Mouse (Mus musculus): ENCODE results near the gene Mt3. TPM values are rescaled to one million over a fixed set of nuclear protein-coding genes. Genes with fewer than 3 reads are reported as not detected.

The Mt3 gene
- polyA plus RNA-seq (2011; ENCODE audit: insufficient read depth, insufficient read length, low replicate concordance, missing spikeins) = 3.0 TPM in 1 of 2 replicates, not detected in the other

DNA sequence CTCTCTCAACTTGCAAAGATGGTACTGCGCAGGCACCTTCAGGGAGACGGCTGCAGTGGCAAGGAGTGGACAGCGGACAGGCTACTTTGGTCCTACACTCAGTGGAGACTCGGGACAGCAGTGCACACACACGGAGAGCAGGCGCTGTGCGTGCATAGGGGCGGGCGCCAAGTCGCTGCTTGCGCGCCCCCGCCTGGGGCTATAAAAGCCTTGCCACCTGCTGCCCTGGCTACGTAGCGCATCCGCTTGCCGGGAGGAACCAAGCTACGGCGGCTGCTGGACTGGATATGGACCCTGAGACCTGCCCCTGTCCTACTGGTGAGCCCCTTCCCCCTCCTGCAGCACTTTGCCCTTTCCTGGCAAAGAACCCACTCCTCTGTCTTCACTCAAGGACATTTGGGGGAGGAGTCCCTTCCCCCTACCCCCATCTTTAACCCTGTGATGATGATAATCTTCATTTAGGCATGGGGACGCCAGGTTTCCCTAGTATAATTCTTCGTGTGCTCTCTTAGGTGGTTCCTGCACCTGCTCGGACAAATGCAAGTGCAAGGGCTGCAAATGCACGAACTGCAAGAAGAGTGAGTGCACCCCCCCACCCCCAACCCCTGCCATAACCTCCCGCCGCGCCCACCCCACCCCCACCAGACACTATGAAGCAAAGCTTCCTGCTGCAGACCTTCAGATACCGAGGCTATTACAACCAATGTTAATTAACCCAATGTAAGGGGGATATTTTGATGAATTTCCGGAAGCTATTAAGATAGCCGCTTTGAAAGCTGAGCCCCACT is at the start of gene Mt3:
Gene Mt3 (plus strand): TSS at position 95 of the 788 bp plus-strand sequence.
- Histone ChIP-seq H3K4me1 (ENCODE audit: control insufficient read depth, insufficient read depth, low read length) (no peaks in the 10 kb centered on the region; the same call in 1 of the 2 replicates), H3K4me3 (replicated peaks; ENCODE audit: control insufficient read depth, low read depth, low read length) (no peak within 1 kb of the TSS), H3K27ac (ENCODE audit: control insufficient read depth, insufficient read depth, low read depth, low read length, poor library complexity) (no peak within 1 kb of the TSS; the same call in 1 of the 2 replicates)
- WGBS = 3% methylated on average over 29 of the region's 29 CpGs
- TF ChIP-seq POLR2A (IDR thresholded peaks at IDR 0.05; ENCODE audit: borderline replicate concordance, control insufficient read depth, low read depth, low read length) = no peak
- TF ChIP-seq CTCF (IDR thresholded peaks at IDR 0.05; ENCODE audit: control insufficient read depth, insufficient read depth, low read length) = no peak

DNA sequence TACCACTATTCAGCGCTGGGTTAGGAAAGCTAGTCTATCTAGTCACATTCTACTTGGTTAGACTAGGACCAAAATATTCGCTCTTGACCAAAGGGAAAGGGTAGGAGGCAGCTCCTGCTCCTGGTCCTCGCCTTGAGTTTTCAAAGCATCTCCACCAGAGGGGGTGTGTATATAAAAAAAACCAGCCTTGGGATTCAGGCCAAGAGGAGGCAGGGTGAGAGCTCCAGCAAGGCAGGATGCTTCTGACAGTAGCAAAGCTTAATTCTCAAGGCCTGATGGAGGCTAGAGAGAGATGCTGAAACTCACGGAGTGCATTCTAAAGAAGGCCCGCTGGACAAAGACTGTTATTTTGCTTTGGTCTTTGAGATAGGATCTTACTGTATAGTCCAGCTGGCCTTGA is 48.3 kb upstream of the Mt3 start:
- H3K27ac ChIP-seq (ENCODE audit: control insufficient read depth, insufficient read depth, low read depth, low read length, poor library complexity) = no peak overlapping the region
- H3K4me3 ChIP-seq (replicated peaks; ENCODE audit: control insufficient read depth, low read depth, low read length) = no peak overlapping the region
- WGBS = 59% methylated on average over 5 of the region's 5 CpGs
- TF ChIP-seq POLR2A (IDR thresholded peaks at IDR 0.05; ENCODE audit: borderline replicate concordance, control insufficient read depth, low read depth, low read length) (no peak), CTCF (IDR thresholded peaks at IDR 0.05; ENCODE audit: control insufficient read depth, insufficient read depth, low read length) (no peak)
- H3K4me1 ChIP-seq (ENCODE audit: control insufficient read depth, insufficient read depth, low read length) = no peaks in the 10 kb centered on the region

DNA sequence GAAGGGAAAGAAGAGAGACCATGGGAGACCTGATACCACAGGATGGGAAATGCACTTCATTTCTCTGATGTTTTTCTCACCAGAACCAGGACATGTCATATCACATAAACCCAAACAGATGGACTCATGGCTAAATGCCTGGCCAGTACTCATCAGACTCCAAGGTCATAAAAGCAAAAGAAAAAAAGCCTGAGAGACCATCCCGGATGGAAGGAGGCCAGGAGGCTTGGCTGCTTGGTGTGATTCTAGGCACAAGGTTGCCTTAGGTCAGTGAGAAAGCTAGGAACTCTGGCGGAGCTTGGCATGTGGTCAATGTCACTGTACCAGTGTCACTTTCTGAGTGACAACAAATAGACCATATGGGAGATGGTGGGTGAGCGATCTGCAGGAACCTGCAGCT is 44.5 kb upstream of the Mt3 start:
- H3K4me1 ChIP-seq (ENCODE audit: control insufficient read depth, insufficient read depth, low read length) = no peaks in the 10 kb centered on the region; the same call in none of the 2 replicates

DNA sequence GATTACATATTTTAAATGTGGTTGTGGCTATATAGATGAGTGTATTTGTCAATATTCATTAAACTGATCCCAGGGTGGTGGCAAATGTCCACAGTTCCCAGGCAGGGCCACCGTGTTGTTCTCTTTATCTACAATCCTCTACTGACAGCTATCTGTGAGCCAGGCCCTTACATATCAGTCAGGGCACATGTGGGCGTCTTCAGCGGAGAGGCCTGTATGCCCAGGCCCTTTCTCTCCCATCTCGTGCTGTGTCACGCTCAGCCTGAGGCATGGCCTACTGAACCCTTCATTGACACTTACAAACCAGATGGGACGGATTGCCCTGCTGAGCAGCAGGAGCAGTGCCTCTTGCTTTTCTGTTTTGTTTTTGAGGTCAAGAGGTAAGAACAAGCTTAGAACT is 43.0 kb upstream of the Mt3 start:
- TF ChIP-seq POLR2A (IDR thresholded peaks at IDR 0.05; ENCODE audit: borderline replicate concordance, control insufficient read depth, low read depth, low read length) (no peak), CTCF (IDR thresholded peaks at IDR 0.05; ENCODE audit: control insufficient read depth, insufficient read depth, low read length) (no peak)
- no peak overlapping the region for H3K27ac ChIP-seq (ENCODE audit: control insufficient read depth, insufficient read depth, low read depth, low read length, poor library complexity)
- H3K4me3 ChIP-seq (replicated peaks; ENCODE audit: control insufficient read depth, low read depth, low read length) = no peak overlapping the region
- no peaks in the 10 kb centered on the region; the same call in none of the 2 replicates for H3K4me1 ChIP-seq (ENCODE audit: control insufficient read depth, insufficient read depth, low read length)
- WGBS = 57% methylated on average over 6 of the region's 6 CpGs

More for the DNA sequence above, 44.5 kb upstream of the Mt3 start:
- WGBS = 73% methylated on average over 3 of the region's 3 CpGs
- H3K27ac ChIP-seq (ENCODE audit: control insufficient read depth, insufficient read depth, low read depth, low read length, poor library complexity) = no peak overlapping the region
- TF ChIP-seq POLR2A (IDR thresholded peaks at IDR 0.05; ENCODE audit: borderline replicate concordance, control insufficient read depth, low read depth, low read length) (no peak), CTCF (IDR thresholded peaks at IDR 0.05; ENCODE audit: control insufficient read depth, insufficient read depth, low read length) (no peak)
- no peak overlapping the region for H3K4me3 ChIP-seq (replicated peaks; ENCODE audit: control insufficient read depth, low read depth, low read length)

DNA sequence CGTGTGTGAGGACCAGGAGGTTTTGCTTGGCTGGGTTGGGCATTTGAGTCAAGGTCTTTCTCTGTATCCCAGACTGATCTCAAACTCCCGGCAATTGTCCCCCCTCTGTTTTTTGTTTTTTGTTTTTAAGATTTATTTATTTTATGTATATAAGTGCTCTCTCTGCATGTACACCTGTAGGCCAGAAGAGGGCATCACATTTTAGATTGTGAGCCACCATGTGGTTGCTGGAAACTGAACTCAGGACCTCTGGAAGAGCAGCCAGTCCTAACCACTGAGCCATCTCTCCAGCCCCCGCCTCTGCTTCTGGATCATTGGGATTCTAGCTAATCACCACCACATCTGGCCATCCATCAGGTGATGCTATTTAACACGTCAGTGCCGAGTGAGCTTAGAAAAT is 42.6 kb upstream of the Mt3 start:
- Histone ChIP-seq H3K4me1 (ENCODE audit: control insufficient read depth, insufficient read depth, low read length) (no peaks in the 10 kb centered on the region; the same call in none of the 2 replicates), H3K4me3 (replicated peaks; ENCODE audit: control insufficient read depth, low read depth, low read length) (no peak overlapping the region), H3K27ac (ENCODE audit: control insufficient read depth, insufficient read depth, low read depth, low read length, poor library complexity) (no peak overlapping the region)
- TF ChIP-seq CTCF (IDR thresholded peaks at IDR 0.05; ENCODE audit: control insufficient read depth, insufficient read depth, low read length) (no peak), POLR2A (IDR thresholded peaks at IDR 0.05; ENCODE audit: borderline replicate concordance, control insufficient read depth, low read depth, low read length) (no peak)
- 88% methylated on average over 5 of the region's 5 CpGs for WGBS

DNA sequence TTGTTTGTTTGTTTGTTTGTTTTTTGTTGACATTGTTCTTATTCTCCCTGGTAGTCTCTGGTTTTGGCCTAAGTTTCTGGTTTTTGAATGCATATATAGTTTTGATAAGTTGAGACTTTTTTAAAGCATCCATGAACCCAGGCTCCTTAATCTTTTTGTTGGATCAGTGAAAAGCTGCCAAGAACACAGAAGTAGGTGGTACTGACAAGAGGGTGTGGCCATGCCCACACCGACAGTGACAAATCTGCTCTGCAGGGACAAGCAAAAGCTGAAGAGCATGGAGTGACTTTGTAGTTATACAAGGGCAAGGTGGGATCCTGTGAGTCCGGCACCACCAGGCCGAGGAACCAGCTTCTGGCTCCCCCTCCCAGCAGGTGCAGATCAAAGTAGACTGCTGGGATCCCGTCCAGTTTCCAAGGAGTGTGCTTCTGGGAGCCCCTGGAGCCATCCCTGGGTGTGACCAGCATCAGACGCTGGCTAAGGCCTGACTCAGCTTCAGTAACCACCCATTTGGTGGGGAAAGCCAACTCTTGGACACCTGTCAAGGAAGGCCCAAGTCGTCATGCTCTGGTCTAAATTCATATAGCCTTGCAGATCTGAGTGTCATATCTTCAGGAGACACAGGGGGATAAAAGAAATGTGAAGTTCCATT is 41.8 kb upstream of the Mt3 start:
- TF ChIP-seq POLR2A (IDR thresholded peaks at IDR 0.05; ENCODE audit: borderline replicate concordance, control insufficient read depth, low read depth, low read length) (no peak), CTCF (IDR thresholded peaks at IDR 0.05; ENCODE audit: control insufficient read depth, insufficient read depth, low read length) (no peak)
- WGBS = 64% methylated on average over 6 of the region's 6 CpGs
- Histone ChIP-seq H3K4me1 (ENCODE audit: control insufficient read depth, insufficient read depth, low read length) (no peaks in the 10 kb centered on the region; the same call in none of the 2 replicates), H3K4me3 (replicated peaks; ENCODE audit: control insufficient read depth, low read depth, low read length) (no peak overlapping the region), H3K27ac (ENCODE audit: control insufficient read depth, insufficient read depth, low read depth, low read length, poor library complexity) (no peak overlapping the region)

DNA sequence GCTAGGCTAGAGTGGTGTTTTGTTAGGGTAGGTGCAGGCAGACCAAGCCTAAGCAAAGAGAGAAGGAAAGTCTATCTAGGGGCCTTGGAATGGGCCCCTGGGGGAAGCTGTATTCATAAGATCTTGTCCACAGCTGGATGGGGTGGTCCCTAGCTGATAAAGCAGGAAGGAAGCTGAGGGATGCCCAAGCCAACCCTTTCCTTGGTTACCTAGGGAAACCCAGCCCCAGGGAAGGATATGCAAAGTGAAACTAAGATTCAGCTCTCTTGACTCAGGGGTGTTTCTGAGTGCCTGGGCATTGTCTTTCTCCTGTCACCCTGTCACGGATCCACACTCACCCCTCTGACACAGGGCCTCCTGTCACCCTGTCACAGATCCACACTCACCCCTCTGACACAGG is 39.0 kb upstream of the Mt3 start:
- 21% methylated on average over 1 of the region's 1 CpGs for WGBS

DNA sequence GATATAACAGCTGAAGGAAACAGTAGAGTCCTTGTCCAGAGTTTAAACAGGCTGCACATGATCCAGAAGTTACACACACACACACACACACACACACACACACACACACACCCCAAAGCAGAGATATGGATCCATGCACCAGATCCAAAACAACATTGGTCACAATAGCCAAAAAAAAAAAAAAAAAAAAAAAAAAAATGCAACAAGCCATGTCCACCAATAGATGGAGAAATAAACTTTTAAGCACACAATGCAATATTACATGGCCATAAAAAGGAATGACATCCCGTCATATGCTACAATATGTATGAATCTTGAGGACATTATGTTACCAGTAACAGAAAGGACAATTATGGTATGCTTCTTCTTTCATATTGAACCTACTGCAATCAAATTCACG is 38.4 kb upstream of the Mt3 start:
- Histone ChIP-seq H3K27ac (ENCODE audit: control insufficient read depth, insufficient read depth, low read depth, low read length, poor library complexity) (no peak overlapping the region), H3K4me1 (ENCODE audit: control insufficient read depth, insufficient read depth, low read length) (no peaks in the 10 kb centered on the region; the same call in none of the 2 replicates), H3K4me3 (replicated peaks; ENCODE audit: control insufficient read depth, low read depth, low read length) (no peak overlapping the region)
- TF ChIP-seq CTCF (IDR thresholded peaks at IDR 0.05; ENCODE audit: control insufficient read depth, insufficient read depth, low read length) (no peak), POLR2A (IDR thresholded peaks at IDR 0.05; ENCODE audit: borderline replicate concordance, control insufficient read depth, low read depth, low read length) (no peak)
- 78% methylated on average over 2 of the region's 2 CpGs for WGBS

More for the DNA sequence above, 39.0 kb upstream of the Mt3 start:
- no peak overlapping the region for H3K27ac ChIP-seq (ENCODE audit: control insufficient read depth, insufficient read depth, low read depth, low read length, poor library complexity)
- TF ChIP-seq POLR2A (IDR thresholded peaks at IDR 0.05; ENCODE audit: borderline replicate concordance, control insufficient read depth, low read depth, low read length) (no peak), CTCF (IDR thresholded peaks at IDR 0.05; ENCODE audit: control insufficient read depth, insufficient read depth, low read length) (no peak)
- H3K4me3 ChIP-seq (replicated peaks; ENCODE audit: control insufficient read depth, low read depth, low read length) = no peak overlapping the region
- no peaks in the 10 kb centered on the region; the same call in none of the 2 replicates for H3K4me1 ChIP-seq (ENCODE audit: control insufficient read depth, insufficient read depth, low read length)
